Mouse (Mus musculus): ENCODE results near the gene Fibcd1. TPM values are rescaled to one million over a fixed set of nuclear protein-coding genes. Genes with fewer than 3 reads are reported as not detected.

Fibcd1 gene
- total RNA-seq (2014; fragmentation: Nextera tagmentation) (not detected in 2 replicates), total RNA-seq (2017) (not detected in 2 replicates)

DNA sequence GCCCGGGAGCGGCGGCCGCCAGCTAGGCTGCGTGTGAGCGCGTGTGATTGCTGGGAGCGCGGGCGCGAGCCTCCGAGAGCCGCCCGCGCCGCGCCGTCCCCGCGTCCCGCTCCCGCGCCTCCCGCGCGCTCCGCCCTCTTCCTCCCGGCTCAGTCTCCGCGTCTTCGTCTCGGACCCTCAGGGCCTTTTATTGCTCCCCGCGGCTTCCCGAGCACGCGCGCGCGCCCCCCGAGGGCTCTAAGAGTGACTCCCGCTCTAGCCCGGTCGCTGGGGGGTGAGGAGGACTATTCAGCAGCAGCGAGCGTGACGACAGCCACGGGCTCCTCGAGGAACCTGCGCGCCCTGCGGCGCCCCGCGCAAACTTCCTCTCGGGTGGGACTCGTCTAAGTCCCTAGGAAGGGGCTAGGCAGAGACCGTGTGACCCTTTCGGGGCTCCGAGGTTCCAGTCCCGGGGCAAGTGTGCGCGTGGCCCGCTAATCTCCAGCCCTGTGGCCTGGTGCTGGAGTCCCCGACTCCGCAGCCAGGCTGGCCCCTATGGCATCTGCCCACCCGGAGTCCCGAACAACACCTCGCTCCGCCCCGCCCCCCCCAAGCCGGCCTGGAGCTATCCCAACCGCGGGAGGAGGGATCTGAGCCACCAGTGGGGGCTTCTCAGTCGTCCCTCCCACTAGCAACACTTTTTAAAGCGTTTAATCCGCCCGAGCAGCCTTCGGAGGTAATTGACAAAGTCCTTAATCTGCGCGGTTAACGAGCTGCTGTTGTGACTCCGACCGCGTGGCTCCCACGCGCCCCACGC lies at the start of gene Fibcd1:
Fibcd1 (minus strand) TSS at position 110 of the 796 bp plus-strand sequence.
- no peak for ATAC-seq (replicated peaks; ENCODE audit: poor library complexity, severe bottlenecking)

GRCm38 (mm10) chr2:31894221-31894870 lies 48.5 kb upstream of the Fibcd1 start:
- no peak for ATAC-seq (replicated peaks; ENCODE audit: poor library complexity, severe bottlenecking)

DNA sequence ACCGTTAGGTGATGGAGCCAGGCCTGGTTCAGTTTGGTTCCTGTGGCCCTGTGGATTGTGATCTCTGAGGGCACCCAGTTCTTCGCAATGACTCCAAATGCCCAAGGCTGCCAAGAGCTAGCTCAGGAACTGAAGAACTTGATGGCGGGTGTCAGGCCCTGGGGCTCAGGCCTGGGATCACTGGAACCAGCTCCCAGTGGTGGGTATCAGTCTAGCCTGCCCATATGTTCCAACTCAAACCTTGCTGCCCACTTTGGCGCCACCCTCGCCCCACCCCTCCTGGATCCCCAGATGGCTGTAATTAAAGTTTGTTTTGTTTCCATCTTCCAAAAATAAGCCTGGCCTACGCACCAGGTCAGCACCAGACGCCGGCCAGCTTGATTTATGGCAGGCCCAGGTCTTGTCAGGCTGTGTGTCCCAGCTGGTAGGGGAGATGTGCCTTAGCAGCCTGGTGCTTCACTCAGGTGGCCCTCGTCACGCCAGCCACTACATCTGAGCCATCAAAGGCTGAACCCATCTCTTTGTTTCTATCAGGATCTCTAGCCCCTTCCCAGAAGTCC lies 47.4 kb upstream of the Fibcd1 start:
- ATAC-seq (replicated peaks; ENCODE audit: poor library complexity, severe bottlenecking) = no peak

- ATAC-seq (replicated peaks; ENCODE audit: poor library complexity, severe bottlenecking) = no peak
Measured at GRCm38 (mm10) chr2:31891219-31891618, 45.4 kb upstream of the Fibcd1 start.

- ATAC-seq (replicated peaks; ENCODE audit: poor library complexity, severe bottlenecking) = no peak
Measured at GRCm38 (mm10) chr2:31888871-31889270, 43.1 kb upstream of the Fibcd1 start.

GRCm38 (mm10) chr2:31887030-31887429 lies 41.2 kb upstream of the Fibcd1 start, which contains the start of gene Lamc3:
Lamc3 (plus strand) TSS chr2:31887291.
- ATAC-seq (replicated peaks; ENCODE audit: poor library complexity, severe bottlenecking) = peak; percentile 78

DNA sequence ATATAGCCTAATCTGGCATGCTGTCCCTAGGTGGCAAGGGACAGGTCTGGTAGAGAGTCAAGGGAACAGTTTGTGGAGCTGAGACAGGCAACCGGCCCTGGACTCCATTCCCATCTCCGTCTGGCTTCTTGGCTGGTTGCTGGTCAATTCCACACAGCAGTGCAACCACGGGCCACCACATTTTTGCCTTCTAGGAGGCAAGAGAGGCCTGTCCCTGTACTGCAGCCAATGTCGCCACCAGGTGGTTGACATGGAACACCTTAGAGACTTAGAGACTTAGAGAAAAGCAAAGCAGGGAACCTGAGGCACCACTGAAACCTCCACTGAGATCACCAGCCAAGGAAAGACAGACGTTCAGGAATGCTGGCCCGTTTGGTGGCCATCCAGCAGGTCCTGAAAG lies 39.0 kb upstream of the Fibcd1 start:
- ATAC-seq (replicated peaks; ENCODE audit: poor library complexity, severe bottlenecking) = no peak

GRCm38 (mm10) chr2:31883061-31883460 lies 37.3 kb upstream of the Fibcd1 start:
- no peak for ATAC-seq (replicated peaks; ENCODE audit: poor library complexity, severe bottlenecking)

GRCm38 (mm10) chr2:31880868-31881267 lies 35.1 kb upstream of the Fibcd1 start:
- peak; percentile 56; the same call in 1 of the 2 replicates for ATAC-seq (replicated peaks; ENCODE audit: poor library complexity, severe bottlenecking)

DNA sequence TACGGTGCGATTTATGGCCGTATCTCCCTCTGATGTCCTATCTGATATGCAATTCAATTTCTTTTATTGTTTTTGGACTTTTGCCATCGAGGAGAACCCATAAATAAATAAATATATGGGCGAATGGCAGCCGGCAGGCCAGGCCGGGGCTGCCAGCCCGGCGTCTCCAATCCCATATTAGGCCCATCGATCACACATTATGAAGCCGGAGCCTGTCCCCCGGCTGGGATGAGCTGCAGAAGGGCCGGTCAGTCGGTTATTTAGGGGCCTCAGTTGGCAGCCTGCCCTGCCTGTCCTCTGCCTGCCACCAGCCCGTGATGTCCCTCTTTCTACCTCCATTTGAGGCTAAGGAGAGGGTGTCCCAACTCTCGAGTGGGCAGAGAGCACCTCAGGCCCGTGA lies 32.8 kb upstream of the Fibcd1 start:
- no peak for ATAC-seq (replicated peaks; ENCODE audit: poor library complexity, severe bottlenecking)

DNA sequence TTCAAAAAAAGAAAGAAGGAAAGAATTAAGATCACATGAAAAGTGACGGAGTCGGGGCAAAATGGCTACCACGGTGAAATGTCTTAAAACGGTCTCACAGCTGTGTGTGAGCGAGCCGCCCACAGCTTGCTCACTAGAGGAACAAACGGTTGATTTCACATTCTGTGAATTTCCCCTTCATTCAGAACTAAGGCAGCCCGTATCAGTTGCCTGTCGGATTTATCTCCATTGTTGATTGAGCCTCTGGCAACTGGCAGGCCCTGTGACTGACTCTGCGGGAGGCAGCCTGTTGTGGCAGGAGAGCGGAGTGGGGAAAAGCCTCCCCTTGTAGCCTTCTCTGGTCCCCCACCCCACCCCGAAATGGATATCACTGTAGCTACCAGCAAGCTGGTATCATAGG lies 30.6 kb upstream of the Fibcd1 start:
- ATAC-seq (replicated peaks; ENCODE audit: poor library complexity, severe bottlenecking) = no peak

- ATAC-seq (replicated peaks; ENCODE audit: poor library complexity, severe bottlenecking) = no peak
Measured at GRCm38 (mm10) chr2:31874290-31874855, 28.6 kb upstream of the Fibcd1 start.

GRCm38 (mm10) chr2:31870683-31871082 lies 24.9 kb upstream of the Fibcd1 start:
- ATAC-seq (replicated peaks; ENCODE audit: poor library complexity, severe bottlenecking) = no peak

DNA sequence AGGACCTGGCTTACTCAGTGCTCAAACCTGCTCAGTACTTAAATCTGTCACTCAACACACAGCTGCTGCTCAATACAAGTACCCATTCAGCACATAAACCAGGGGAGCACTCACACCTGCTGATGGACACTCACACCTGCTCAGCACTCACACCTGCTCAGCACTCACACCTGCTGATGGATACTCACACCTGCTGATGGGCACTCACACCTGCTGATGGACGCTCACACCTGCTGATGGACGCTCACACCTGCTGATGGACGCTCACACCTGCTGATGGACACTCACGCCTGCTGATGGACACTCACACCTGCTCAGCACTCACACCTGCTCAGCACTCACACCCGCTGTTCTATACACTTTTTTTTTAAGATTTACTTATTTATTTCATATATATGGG lies 23.9 kb upstream of the Fibcd1 start:
- no peak for ATAC-seq (replicated peaks; ENCODE audit: poor library complexity, severe bottlenecking)

DNA sequence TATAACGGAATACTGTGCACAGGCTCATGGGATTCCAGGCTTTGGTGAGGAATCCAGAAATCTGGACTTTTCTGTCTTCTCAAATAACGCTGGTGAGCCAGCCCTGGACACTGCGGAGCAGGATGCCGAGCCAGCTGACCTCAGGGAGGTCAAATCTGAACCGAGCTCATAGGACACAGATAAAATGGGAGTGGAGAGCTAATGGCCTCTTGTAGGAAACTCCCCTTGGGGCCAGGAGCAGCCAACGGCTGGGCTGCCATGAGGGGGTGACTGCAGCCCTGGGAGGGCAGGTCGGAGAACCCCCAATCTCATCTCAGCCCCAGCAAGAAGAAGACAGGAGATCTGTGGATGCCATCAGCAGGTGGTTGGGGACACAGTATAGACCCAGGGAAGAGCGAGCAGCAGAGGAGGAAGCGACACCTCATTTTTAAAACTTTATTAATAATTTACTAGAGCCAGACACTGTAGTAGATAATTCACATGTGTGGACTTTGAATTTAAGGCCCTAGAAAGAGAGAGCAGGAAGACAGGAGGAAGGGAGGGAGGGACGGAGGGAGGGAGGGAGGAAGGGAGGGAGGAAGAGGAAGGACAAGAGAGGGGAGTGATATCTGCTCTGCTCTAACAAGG lies 22.8 kb upstream of the Fibcd1 start:
- ATAC-seq (replicated peaks; ENCODE audit: poor library complexity, severe bottlenecking) = no peak

GRCm38 (mm10) chr2:31867773-31868537 lies 22.1 kb upstream of the Fibcd1 start:
- ATAC-seq (replicated peaks; ENCODE audit: poor library complexity, severe bottlenecking) = no peak

DNA sequence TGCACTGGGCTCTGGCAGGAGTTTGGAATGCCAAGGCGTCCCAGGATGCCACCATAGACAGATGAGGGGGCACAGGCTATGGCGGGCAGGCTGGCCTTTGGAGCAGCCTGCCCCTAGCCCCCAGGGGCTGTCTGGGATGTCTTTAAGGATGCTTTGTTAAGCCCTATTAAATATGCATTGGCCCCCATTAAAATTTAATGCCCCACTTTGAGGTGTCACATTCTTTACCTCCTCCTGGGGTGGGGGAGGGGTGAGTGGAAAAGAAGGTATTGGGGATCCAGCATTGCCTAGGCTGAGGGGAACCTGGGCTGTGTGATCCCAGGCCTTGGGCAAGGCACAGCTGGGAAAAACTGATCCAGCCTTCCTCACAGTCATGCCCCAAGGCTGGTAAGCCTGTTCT lies 20.0 kb upstream of the Fibcd1 start:
- ATAC-seq (replicated peaks; ENCODE audit: poor library complexity, severe bottlenecking) = no peak

DNA sequence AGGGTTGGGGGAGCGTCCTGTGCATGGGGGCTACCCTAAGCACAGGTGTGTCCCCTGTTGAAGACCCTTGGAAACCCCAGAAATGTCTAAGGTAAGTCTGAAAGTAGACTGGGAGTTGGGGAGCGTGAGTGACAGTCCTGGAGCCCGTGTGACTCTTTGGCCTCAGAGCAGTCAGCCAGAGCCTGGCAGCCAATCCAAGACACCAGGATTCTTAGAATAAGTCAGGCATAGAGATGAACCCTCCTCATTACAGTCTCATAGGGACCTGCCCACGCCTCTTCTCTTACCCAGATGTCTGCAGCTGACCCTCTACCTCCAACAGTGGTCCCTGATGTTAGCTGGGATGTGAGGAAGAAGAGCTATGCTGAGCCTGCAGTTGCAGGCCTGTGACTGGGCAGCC lies 19.5 kb upstream of the Fibcd1 start:
- ATAC-seq (replicated peaks; ENCODE audit: poor library complexity, severe bottlenecking) = no peak

GRCm38 (mm10) chr2:31864891-31865290 lies 19.1 kb upstream of the Fibcd1 start:
- no peak for ATAC-seq (replicated peaks; ENCODE audit: poor library complexity, severe bottlenecking)

DNA sequence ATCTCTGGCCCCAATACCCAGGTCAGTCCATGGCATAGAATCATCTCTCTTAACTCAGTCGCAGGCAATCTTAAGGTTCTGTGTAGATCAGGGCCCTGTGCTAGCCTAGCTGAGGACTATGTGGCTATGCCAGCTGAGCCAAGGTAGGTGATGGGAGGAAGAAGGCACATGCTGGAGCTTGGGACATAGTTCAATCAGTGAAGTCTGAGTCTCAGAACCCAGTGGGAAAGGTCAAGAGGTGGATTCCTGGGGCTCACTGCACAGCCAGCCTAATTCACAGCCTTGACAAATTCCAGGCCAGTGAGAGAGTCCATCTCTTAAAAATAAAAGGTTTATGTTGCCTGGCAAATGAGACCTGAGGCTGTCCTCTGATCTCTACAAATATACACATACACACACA lies 18.0 kb upstream of the Fibcd1 start:
- ATAC-seq (replicated peaks; ENCODE audit: poor library complexity, severe bottlenecking) = no peak
